Mouse (Mus musculus): Measurements from ENCODE around the gene Mcm3. TPM values are rescaled to one million over a fixed set of nuclear protein-coding genes. Genes with fewer than 3 reads are reported as not detected.
"Not testable (repeated sequence)": the region's sequence is repeated elsewhere in the genome, so short reads cannot be mapped to it uniquely, and the experiment has no call there.

Mcm3 gene
- total RNA-seq, 2 experiments from 2014 or later: 111 to 341 TPM

DNA sequence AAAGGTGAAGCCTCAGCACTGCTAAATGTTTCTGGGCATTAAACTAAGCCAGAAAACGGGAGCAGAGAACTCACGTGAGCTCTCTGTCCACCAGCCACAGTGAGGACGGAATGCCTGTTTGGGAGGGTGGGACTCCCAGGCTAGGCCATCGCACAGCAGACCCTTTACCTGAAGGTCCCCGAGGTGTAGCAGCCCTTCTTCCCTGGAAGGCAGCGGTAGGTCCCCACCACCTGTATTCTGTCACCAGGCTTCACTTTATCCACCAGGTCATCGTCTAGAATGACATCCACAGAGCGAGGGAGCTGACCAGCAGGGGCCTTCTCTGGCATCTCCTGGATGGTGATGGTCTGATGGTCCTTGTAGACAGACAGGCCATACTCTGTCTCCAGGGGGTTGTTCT, 5.6 kb downstream of the Mcm3 start:
- no peak for ATAC-seq (replicated peaks; ENCODE audit: low FRiP score, poor library complexity, severe bottlenecking)

DNA sequence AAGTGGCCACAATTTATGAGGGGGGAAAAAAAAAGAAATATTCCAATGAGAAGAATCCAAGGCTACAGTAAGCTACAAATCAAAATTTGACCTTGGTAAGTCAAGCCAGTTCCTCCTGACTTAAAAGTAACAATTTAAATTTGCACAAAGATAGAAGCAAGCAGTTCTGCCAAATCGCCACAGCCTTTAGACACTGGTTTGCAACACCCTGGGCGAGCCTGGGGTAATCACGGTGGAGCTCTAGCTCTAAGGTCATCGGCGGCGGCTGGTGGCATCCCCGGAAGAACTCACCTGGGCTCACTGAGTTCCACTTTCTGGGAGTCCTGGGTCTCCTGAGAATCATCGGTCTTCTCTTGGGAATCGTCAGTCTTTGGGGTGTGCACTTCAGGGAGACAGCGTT, 15.6 kb downstream of the Mcm3 start:
- no peak for ATAC-seq (replicated peaks; ENCODE audit: low FRiP score, poor library complexity, severe bottlenecking)

DNA sequence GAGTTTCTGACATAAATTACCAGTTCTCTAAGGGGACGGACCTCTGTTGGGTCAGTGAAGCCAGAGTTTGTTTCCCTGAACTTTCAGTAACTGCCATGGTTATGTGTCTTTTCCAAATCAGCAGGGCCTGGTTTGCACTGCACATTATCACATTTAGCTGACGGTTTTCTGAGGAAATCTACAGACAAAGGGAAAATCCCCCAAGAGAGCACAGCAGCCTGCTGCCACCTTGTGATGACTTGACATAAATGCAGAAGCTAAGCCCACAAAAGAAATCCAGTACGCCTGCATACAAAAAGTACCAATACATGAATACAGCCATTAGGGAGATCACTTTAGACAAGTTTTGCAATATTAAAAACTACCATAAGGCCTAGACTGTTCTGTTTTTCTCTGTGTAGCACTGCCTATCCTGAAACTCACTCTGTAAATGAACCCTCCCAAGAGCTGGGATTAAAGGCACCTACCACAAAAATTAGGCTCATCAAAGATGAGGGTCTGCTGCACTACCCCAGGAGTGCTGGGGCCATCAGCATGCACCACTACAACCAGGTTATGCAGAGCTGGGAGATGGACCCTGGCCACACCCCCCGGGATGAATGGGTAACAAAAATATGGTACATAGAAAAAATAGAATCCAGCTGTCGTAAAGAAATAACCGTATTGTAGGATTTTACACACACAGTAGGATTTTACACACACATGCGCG, 18.3 kb downstream of the Mcm3 start:
- no peak for ATAC-seq (replicated peaks; ENCODE audit: low FRiP score, poor library complexity, severe bottlenecking)

GRCm38 (mm10) chr1:20801275-20801674, 18.8 kb downstream of the Mcm3 start:
- ATAC-seq (replicated peaks; ENCODE audit: low FRiP score, poor library complexity, severe bottlenecking): no peak

- no peak for ATAC-seq (replicated peaks; ENCODE audit: low FRiP score, poor library complexity, severe bottlenecking)
Observed at GRCm38 (mm10) chr1:20795178-20795577, 24.9 kb downstream of the Mcm3 start.

GRCm38 (mm10) chr1:20794760-20795159, 25.4 kb downstream of the Mcm3 start:
- ATAC-seq (replicated peaks; ENCODE audit: low FRiP score, poor library complexity, severe bottlenecking): no peak

DNA sequence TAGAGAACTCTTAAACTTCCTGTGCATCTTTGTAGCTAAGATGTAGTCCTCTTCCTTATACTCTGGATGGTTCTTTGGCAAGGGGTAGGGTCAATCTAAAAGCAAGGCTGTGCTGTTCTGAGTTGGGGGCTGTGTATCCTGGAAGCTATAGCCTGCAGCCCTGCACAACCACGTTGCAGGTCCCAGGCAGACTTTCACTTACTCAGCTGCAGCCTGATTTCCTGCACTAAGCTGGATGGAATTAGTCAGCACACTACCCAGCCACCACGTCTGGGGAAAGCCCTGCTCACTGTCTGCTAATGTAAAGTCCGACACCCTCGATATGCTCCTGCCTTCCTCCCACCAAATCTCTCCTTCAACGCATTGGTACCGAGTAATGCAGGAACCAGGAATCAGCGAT, 28.7 kb downstream of the Mcm3 start:
- ATAC-seq (replicated peaks; ENCODE audit: low FRiP score, poor library complexity, severe bottlenecking): no peak

GRCm38 (mm10) chr1:20790517-20790916, 29.6 kb downstream of the Mcm3 start, which contains the start of gene Il17f:
Il17f (minus strand) TSS chr1:20790617.
- ATAC-seq (replicated peaks; ENCODE audit: low FRiP score, poor library complexity, severe bottlenecking): not testable (repeated sequence)

DNA sequence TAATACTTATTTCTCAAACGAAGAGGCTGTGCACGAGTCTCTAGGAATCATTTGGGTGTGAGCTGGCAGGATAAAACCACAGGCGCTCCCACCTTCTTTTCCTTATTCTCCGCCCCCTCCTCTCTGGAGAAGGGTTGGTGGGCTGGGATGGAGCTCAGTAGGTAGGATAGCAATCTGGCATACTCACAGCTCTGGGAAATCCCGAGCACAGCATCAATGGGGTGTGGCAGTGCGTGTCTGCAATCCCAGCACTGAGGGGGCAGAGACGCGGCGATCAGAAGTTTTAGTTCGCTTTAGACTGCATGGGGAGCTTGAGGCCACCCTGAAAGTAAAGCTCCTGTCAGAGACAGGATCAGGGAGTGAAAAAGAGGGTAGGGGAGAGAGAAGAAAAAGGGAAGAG, 31.7 kb downstream of the Mcm3 start:
- ATAC-seq (replicated peaks; ENCODE audit: low FRiP score, poor library complexity, severe bottlenecking): no peak

DNA sequence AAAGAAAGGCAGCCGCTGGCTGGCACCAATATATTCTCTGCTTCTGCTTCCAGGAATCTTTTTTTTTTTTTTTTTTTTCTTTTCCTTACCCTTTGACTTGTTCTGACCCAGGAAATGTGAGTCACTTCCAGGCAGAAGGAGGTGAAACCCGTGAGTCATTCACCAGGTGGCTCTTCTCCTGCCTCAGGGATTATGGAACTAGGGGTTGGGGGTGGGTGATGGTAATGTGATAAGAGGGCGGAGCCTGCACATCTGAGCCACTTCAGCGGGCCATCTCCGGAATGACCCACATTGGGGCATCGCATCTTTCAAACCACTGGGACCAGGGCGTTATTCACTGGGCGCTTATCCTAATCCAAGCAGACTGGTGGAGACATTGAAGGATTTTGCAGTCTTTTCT, 33.1 kb downstream of the Mcm3 start:
- ATAC-seq (replicated peaks; ENCODE audit: low FRiP score, poor library complexity, severe bottlenecking): no peak

DNA sequence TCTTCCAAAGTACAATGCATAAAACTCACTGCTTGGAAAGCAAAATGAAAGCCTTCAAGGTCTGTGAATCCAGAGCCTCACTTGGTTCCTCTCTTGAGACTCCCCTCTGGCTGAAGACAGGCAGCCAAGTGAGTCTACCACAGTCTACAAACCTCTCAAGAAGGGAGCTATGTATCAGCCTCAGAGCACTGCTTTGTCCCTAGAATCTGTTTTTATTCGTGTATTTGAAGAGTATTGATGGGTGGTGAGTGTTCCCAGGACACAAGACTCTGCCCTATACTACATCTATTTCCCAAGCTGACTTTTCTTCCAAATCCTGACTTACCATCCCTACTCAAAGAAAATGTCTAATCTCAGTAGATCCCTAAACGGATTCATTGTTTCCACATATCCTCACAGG, 41.7 kb downstream of the Mcm3 start:
- no peak for ATAC-seq (replicated peaks; ENCODE audit: low FRiP score, poor library complexity, severe bottlenecking)

DNA sequence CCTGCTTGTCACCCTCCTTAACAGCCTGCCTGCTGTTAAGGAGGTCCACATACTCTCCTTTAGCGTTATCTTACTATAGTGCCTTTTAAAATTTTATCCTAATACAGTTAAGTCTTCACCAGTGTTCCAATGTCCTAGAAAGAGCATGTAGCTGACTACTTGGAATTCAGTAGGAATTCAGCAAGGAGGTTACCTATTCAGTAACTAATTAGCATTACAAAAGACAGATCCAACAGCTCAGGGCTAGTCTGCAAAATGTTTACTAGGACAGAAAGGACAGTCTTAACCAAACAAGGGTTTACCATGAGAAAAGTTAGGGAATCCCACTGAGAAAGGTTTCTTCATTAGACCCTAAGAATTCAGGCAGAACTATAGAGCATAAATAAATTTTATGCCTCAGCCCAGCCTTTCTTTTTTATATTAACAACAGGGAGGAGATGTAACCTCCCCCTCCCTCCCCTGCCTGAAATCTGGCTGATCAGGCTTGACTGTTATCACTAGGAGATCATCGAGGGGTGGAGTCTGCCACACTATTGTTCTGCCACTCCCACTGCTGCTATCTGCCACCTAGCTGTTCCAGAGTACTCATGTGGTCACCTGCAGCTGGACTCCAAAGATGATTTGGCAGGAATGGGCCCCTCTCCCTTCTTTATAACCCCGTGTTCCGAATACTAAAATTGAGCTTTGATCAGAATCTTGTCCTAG, 45.9 kb downstream of the Mcm3 start:
- not testable (repeated sequence) for ATAC-seq (replicated peaks; ENCODE audit: low FRiP score, poor library complexity, severe bottlenecking)

GRCm38 (mm10) chr1:20766526-20766925, 53.6 kb downstream of the Mcm3 start:
- ATAC-seq (replicated peaks; ENCODE audit: low FRiP score, poor library complexity, severe bottlenecking): no peak

- ATAC-seq (replicated peaks; ENCODE audit: low FRiP score, poor library complexity, severe bottlenecking): no peak
Observed at GRCm38 (mm10) chr1:20761411-20761810, 58.7 kb downstream of the Mcm3 start.

GRCm38 (mm10) chr1:20760331-20760730, 59.8 kb downstream of the Mcm3 start:
- no peak for ATAC-seq (replicated peaks; ENCODE audit: low FRiP score, poor library complexity, severe bottlenecking)

GRCm38 (mm10) chr1:20759799-20760198, 60.3 kb downstream of the Mcm3 start:
- ATAC-seq (replicated peaks; ENCODE audit: low FRiP score, poor library complexity, severe bottlenecking): no peak

DNA sequence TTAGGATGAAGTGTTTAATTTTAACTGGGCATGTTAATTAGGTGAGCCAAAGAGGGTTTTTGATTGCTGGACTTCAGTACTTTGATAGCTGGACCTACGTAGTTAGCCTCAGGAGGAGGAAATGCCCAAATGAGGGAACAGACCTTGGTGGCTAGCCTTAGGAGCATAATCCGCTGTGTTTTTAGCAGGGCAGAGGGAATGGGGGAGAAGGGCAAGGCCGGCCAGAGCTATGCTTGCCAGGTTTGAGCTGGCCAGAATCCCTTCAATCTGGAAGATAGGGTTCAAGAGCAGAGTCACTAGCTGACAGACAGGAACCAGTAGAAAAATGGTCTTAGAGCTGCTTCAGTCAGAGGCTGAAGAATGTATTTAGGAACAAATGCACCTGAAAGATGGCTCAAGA, 62.5 kb downstream of the Mcm3 start:
- ATAC-seq (replicated peaks; ENCODE audit: low FRiP score, poor library complexity, severe bottlenecking): no peak

- no peak for ATAC-seq (replicated peaks; ENCODE audit: low FRiP score, poor library complexity, severe bottlenecking)
Observed at GRCm38 (mm10) chr1:20754439-20754838, 65.7 kb downstream of the Mcm3 start.
